Mouse (Mus musculus) forebrain, embryonic 11.5 days (tissue): ENCODE measurements around the gene Mep1a. TPM values are rescaled to one million over a fixed set of nuclear protein-coding genes. Genes with fewer than 3 reads are reported as not detected.
"Not testable (repeated sequence)": the region's sequence is repeated elsewhere in the genome, so short reads cannot be mapped to it uniquely, and the experiment has no call there.

Experiments used
- ATAC-seq: fragments of 200-750 bp; cut with Nextera tagmentation; replicated peaks from 2 replicates; pipeline ENCODE4 v1.8.0; 2017; ENCODE audit warnings: moderate TSS enrichment; ENCODE audit not compliant: low FRiP score
- DNase-seq: peaks from one replicate; pipeline ENCODE4 v3.0.0-alpha.2; 2017; ENCODE audit warnings: low spot score
- H3K27ac ChIP-seq: fragments of 300-500 bp; sonication (generic); 2 replicates; pipeline ENCODE4 v1.5.1; 2014; ENCODE audit warnings: low read depth, low read length
- H3K27me3 ChIP-seq: fragments of 300-500 bp; sonication (generic); 2 replicates; pipeline ENCODE4 v1.6.1; 2014; ENCODE audit warnings: mild to moderate bottlenecking, low read length, mixed read lengths; ENCODE audit not compliant: control insufficient read depth, insufficient read depth
- H3K36me3 ChIP-seq: fragments of 300-500 bp; sonication (generic); 2 replicates; pipeline ENCODE4 v1.6.1; 2014; ENCODE audit warnings: mild to moderate bottlenecking, low read length, moderate library complexity, mixed read lengths; ENCODE audit not compliant: control insufficient read depth, insufficient read depth
- H3K4me1 ChIP-seq: fragments of 300-500 bp; sonication (generic); replicated peaks from 2 replicates; pipeline ENCODE4 v1.6.1; 2014; ENCODE audit warnings: low read length, mixed read lengths; ENCODE audit not compliant: control insufficient read depth, insufficient read depth
- H3K4me2 ChIP-seq: fragments of 300-500 bp; sonication (generic); 2 replicates; pipeline ENCODE4 v1.6.1; 2014; ENCODE audit warnings: low read depth, mild to moderate bottlenecking, low read length, moderate library complexity, mixed read lengths; ENCODE audit not compliant: severe bottlenecking
- H3K4me3 ChIP-seq: fragments of 300-500 bp; sonication (generic); 2 replicates; pipeline ENCODE4 v1.5.1; 2014; ENCODE audit warnings: low read depth, low read length
- H3K9ac ChIP-seq: fragments of 300-500 bp; sonication (generic); 2 replicates; pipeline ENCODE4 v1.6.1; 2014; ENCODE audit warnings: low read length
- H3K9me3 ChIP-seq: fragments of 300-500 bp; sonication (generic); 2 replicates; pipeline ENCODE4 v1.6.1; 2016; ENCODE audit warnings: low read length, mixed read lengths; ENCODE audit not compliant: control insufficient read depth
- whole genome bisulfite sequencing: fragments of 180-500 bp; shearing (Covaris S2); extraction: QIAGEN DNeasy Blood & Tissue Kit; methylation state at CpG from one replicate; pipeline ENCODE4 v1.1.7; 2014; 5-methylcytosine and 5-hydroxymethylcytosine counted together
- polyA plus RNA-seq: library from polyadenylated mRNA; unstranded; fragments of >200 nt; fragmentation: Nextera tagmentation; extraction: Ambion mirVana; gene quantifications from 2 replicates; pipeline ENCODE4 v1.2.1, GENCODE M21; 2014

Mep1a gene
- polyA plus RNA-seq, 1 experiment from 2014 or later, result not detected

GRCm38 (mm10) chr17:43500513-43500912, 2.1 kb downstream of the Mep1a start:
- Histone ChIP-seq H3K36me3 (no peaks in the 10 kb centered on the region), H3K27me3 (no peaks in the 10 kb centered on the region), H3K27ac (no peak overlapping the region), H3K4me1 (no peaks in the 10 kb centered on the region), H3K4me3 (no peak overlapping the region), H3K4me2 (no peak overlapping the region), H3K9me3 (no peaks in the 10 kb centered on the region), H3K9ac (no peak overlapping the region)
- WGBS, result 74% methylated on average over 1 of the region's 1 CpGs
- DNase-seq (no peak), ATAC-seq (no peak)

DNA sequence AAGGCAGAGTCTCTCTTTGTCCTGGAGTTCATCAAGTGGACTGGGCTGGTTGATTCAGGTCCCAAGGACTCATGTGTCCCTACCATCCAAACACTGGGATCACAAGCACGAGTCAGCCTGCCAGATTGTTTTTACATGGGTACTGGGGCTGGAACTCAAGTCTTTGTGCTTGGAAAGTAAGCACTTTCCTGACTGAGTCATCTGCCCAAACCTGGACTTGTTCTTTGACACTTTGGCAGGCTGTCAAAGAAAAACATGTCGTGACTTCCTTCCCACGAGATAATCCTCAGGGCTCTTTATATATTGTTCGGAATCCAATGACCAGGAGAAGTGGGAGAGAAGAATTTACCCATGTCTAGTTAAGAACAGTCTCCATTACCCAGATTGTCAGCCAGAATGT, 5.1 kb downstream of the Mep1a start:
- Histone ChIP-seq H3K27ac (no peak overlapping the region), H3K4me2 (no peak overlapping the region), H3K4me1 (no peaks in the 10 kb centered on the region), H3K27me3 (no peaks in the 10 kb centered on the region), H3K36me3 (no peaks in the 10 kb centered on the region), H3K9me3 (no peaks in the 10 kb centered on the region), H3K4me3 (no peak overlapping the region), H3K9ac (no peak overlapping the region)
- DNase-seq (no peak), ATAC-seq (no peak)
- 84% methylated on average over 4 of the region's 4 CpGs for WGBS

DNA sequence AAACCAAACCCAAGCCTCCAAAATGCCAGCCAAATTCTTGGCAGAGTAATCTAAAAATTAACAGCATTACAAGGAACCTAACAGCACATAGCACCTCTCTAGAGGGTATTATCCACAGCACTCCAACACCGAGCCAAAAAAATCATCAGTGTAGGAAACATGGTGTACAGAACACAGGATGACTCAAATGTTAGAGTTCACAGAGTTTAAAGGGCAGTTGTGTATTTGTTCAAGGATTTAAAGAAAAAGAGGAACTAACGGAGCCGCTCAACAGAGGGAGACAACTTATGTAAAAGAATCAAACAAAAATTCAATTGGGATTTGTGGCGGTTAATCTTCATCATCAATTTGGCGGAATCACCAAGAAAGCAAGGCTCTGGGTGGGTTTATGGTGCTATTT, 7.1 kb downstream of the Mep1a start:
- DNase-seq (no peak), ATAC-seq (no peak)
- WGBS, result 87% methylated on average over 5 of the region's 5 CpGs
- Histone ChIP-seq H3K4me3 (no peak overlapping the region), H3K27ac (no peak overlapping the region), H3K27me3 (no peaks in the 10 kb centered on the region), H3K9me3 (no peaks in the 10 kb centered on the region), H3K4me1 (no peaks in the 10 kb centered on the region), H3K36me3 (no peaks in the 10 kb centered on the region), H3K9ac (no peak overlapping the region), H3K4me2 (no peak overlapping the region)

DNA sequence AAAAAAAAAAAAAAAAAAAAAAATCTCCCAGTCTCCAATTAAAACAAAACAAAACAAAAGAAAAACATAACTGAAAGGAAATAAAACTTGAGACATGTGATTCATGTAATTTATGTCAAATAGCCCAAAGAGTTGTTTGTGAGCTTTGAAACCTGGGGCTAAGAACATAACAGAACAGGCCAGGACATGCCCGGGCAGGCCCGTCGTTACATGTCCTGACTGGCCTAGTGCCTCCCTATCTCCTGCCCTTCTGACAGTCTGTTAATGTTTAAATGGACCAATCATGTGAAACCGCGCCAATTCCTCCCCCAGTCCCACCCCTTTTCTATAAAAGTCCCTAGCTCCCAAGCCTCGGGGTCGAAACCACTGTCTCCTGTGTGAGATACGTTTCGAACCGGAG, 12.2 kb downstream of the Mep1a start:
- not testable (repeated sequence) for H3K4me3 ChIP-seq, H3K4me2 ChIP-seq, H3K27me3 ChIP-seq, H3K4me1 ChIP-seq, H3K9ac ChIP-seq, DNase-seq, H3K36me3 ChIP-seq, ATAC-seq, H3K9me3 ChIP-seq, H3K27ac ChIP-seq
- WGBS, result 95% methylated on average over 8 of the region's 10 CpGs

- Histone ChIP-seq H3K36me3 (no peaks in the 10 kb centered on the region), H3K4me1 (no peaks in the 10 kb centered on the region), H3K9ac (no peak overlapping the region), H3K9me3 (no peaks in the 10 kb centered on the region), H3K27me3 (no peaks in the 10 kb centered on the region), H3K4me2 (no peak overlapping the region), H3K4me3 (no peak overlapping the region), H3K27ac (no peak overlapping the region)
- ATAC-seq, result no peak
- 95% methylated on average over 2 of the region's 2 CpGs for WGBS
- no peak for DNase-seq
Observed at GRCm38 (mm10) chr17:43488439-43489151, 14.0 kb downstream of the Mep1a start.

DNA sequence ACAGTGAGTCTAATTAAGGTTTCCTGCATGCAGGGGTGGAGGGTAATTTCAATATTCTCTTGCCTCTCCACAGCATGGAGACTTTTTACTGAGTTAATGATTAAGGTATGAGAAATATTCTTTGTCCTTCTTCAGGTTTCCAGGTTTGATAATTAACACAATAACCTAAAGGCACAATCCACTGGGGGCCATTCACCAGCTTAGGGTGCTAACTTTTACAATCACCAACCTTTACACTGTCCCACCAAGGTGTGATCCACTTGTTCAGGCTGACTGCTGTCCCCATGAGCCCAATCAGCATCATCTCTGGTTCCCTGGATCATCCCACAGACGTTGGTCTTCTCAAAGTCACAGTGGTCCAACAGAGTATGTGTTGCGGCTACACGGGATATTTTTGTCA, 16.6 kb downstream of the Mep1a start:
- 94% methylated on average over 3 of the region's 3 CpGs for WGBS
- H3K9me3 ChIP-seq, result no peaks in the 10 kb centered on the region
- DNase-seq (no peak), ATAC-seq (no peak)
- no peaks in the 10 kb centered on the region for H3K36me3 ChIP-seq
- no peak overlapping the region for H3K4me3 ChIP-seq
- no peaks in the 10 kb centered on the region for H3K27me3 ChIP-seq
- H3K4me1 ChIP-seq, result no peaks in the 10 kb centered on the region
- H3K4me2 ChIP-seq, result no peak overlapping the region
- H3K27ac ChIP-seq, result no peak overlapping the region
- H3K9ac ChIP-seq, result no peak overlapping the region

DNA sequence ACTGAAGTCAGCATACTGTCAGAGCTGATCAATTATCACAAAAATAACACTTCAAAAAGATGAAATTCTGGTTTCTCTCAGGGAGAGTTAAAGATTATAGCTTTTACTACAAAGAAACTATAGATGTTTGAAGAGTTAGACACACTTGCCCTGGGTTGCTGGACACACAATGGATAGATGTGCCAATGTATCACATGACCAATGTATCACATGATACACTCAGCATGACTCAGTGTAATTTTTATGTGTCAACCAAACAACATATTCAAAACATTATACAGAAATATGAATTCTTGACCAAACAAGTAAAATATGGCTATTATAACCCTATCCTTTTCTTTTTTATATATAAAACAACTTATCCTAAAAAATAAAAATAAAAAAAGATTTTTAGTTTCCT, 25.0 kb downstream of the Mep1a start:
- no peak overlapping the region for H3K27ac ChIP-seq
- H3K27me3 ChIP-seq, result no peaks in the 10 kb centered on the region
- H3K4me1 ChIP-seq, result no peaks in the 10 kb centered on the region
- no peak overlapping the region for H3K9ac ChIP-seq
- ATAC-seq (no peak), DNase-seq (no peak)
- no peak overlapping the region for H3K4me3 ChIP-seq
- no peaks in the 10 kb centered on the region for H3K9me3 ChIP-seq
- no peak overlapping the region for H3K4me2 ChIP-seq
- H3K36me3 ChIP-seq, result no peaks in the 10 kb centered on the region

DNA sequence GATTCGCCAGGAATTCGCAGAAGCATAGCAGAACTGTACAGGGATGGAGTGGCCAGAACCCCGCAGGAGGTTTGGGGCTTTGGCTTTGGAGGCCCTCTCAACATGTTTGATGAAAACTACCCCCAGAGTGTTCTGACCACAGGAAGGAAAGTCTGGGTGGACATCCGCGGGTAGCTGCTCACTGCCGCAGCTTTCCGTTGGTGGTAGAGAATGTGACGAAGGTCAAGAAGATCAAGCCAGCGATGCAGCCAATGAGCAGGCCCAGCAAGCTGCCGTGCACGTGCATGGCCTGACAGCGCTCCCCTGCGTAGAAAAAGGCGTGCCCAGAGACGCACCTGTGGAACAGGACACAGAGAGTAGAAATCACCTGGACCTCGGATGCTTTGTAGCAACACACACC, 27.8 kb downstream of the Mep1a start:
- Histone ChIP-seq H3K27me3 (no peaks in the 10 kb centered on the region), H3K4me1 (no peaks in the 10 kb centered on the region), H3K9ac (no peak overlapping the region), H3K36me3 (no peaks in the 10 kb centered on the region), H3K4me2 (no peak overlapping the region), H3K4me3 (no peak overlapping the region), H3K9me3 (no peaks in the 10 kb centered on the region), H3K27ac (no peak overlapping the region)
- WGBS, result 92% methylated on average over 16 of the region's 16 CpGs
- no peak for DNase-seq
- ATAC-seq, result no peak

DNA sequence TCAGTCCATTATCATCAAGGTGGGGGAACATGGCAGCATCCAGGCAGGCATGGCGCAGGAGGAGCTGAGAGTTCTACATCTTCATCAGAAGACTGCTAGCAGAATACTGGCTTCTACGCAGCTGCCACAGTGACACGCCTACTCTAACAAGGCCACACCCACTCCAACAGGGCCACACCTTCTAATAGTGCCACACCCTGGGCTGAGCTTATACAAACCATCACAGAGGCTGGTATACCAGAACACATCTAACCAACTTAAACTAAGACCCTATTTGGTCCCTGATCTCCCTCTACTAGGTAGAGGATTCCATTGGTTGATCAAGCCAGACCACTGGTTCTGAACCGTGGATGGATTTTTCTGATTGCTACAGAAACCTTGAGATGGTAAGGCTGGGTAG, 30.1 kb downstream of the Mep1a start:
- 84% methylated on average over 4 of the region's 4 CpGs for WGBS
- Histone ChIP-seq H3K9ac (no peak overlapping the region), H3K9me3 (no peaks in the 10 kb centered on the region), H3K27me3 (no peaks in the 10 kb centered on the region), H3K4me2 (no peak overlapping the region), H3K36me3 (no peaks in the 10 kb centered on the region), H3K4me3 (no peak overlapping the region), H3K4me1 (no peaks in the 10 kb centered on the region), H3K27ac (no peak overlapping the region)
- DNase-seq (no peak), ATAC-seq (no peak)
